Mouse (Mus musculus) cerebellum, adult 9-11 months (tissue): ENCODE data around the gene Brap.

Source experiments
- DNase-seq: peaks from one replicate; pipeline ENCODE4 v3.0.0; 2022

Gene Brap

DNA sequence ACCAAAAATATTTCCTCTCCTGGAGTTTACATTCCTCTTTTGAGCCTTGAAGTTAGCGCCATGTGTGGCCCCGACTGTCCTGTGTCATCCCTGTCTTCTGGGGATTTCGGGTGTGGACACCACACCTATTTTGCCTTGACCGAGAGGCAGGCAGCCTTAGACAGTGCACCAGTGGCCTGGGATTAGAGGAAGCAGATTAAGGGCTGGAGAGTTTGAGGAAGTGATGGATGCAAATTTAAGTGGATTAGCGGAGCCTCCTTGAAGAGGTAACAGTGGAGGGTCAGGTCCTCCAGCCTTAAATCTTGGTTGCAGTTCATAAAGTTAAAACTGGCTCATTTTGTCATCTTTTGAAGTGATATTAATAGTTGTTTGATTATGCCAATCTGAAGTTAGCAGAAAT, 58.1 kb downstream of the Brap start:
- no peak for DNase-seq

DNA sequence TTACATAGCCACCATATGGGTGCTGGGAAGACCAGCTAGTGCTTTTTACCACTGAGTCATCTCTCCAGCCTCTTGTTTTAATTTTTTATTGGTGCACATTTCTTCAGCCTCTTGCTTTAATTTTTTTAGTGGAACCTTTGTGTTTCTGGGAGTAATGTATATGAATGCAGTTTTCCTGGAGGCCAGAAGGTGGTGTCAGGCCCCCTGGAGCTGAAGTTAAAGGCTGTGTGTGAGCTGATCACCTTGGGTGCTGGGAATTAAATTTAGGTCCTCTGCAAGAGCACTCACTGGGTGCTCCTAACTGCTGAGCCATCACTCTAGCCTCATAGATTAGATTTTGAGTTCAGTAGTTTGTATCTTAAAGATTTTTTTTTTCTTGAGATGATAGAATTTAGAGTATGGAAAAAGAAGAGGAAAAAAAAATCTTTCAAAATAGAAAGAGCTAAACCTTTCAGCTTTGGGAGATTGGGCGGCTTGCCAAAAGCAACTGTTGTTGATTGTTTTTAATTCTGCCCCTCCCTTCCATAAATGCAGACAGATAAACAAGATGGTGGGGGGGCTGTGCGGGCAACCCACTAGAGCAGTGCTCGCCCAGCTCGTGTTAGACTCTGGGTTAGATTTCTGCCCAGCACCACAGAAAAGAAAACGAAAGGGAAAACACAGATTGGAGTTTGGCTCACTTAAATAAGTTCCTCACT, 60.7 kb downstream of the Brap start:
- DNase-seq = no peak

DNA sequence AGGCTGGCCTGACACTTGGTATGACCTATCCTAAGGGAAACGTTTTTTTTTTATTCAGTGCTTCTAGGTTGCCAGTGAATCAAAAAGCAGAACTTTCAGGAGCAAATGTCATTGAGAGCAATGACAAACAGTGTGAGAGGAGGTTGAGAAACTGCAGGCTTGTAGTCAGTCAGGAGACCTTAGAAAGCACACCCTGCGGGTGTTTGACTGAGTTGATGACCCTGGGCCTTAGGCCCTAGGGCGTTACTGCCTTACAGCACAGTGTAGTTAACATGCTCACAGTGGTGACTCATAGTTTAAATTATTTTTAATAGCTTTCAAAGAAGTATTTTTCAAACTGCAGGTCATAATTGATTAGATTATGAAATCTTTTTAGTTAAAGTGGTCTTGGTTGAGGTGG, 61.5 kb downstream of the Brap start:
- DNase-seq = no peak

DNA sequence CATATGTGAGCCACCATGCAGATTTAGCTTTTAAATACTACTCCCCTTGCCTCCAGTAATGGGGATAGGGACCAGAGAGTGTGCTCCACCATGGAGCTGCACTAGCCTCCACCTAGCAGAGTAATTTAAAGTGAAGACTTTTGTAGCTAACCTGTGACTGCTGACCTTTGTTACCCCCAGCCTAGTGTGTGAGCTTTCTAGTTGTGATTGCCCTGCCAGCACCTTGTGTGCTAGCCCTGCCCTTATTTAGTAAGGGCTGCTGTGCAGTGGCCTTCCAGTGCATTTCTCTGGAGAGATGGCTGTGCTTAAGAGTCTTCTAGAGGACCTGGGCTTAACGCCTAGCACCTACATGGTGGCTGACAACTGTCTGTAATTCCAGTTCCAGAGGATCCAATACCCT, 64.3 kb downstream of the Brap start:
- DNase-seq = no peak

DNA sequence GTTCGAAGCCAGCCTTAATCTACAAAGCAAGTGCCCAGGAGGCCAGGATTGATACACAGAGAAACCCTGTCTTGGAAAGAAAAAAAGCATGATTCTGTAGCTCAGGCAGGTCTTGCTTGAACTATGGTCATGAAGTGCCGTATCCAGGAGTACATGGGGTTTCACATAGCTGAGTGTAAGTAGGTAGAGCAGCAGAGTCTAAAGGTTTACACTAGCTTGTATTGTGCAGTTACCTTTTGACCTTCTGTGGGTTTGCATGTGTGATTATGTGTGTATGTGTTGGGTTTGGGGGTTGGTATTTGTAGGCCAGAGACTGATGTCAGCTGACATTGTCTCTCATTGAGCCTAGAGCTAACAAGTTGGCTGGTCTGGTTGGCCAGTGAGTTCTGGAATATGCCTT, 69.7 kb downstream of the Brap start:
- no peak for DNase-seq

DNA sequence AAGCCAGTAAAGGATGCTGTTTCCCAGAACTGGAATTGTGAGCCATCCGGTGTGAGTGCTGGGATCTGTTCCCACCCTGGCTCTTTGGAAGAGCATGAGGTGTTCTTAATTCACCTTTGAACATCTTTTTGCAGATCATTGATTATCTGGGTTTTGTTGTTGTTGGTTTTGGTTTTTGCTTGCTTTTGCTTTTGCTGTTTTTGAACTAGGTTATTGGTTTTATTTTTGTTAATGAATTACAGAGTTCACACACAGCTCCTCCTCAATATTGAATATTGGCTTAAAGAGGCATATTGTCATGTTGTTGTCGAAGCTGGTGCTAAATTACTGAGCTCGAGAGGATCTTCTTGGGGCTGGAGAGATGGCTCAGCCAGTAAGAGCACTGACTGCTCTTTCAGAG, 76.3 kb downstream of the Brap start:
- no peak for DNase-seq
